In the genomic region with DNA sequence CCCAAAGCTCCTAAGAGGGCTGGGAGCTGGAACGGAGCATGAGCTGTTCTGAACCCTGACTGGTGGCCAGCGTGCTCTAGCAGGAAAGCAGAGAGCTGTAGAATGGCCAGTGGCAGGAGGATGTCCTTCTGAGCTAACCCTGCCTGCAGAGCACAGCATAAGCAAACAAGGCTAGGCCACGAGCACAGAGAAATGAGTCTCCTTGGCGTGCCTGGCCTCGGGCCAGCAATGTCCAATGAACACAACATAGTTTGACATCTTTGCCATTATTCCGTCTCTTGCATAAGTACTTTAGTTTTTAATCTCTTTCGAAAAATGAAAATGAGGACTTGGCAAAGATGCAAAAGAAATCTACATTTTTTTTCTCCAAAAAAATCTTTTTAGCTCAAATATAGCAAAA, we compare ENCODE assay signal across 18 mouse cellular contexts.
"Had no signal": no experiment of that assay in that cellular context is flagged by ENCODE, and none has a peak within 500 bp of the region (broad histone marks: within the 10 kb centered on the region; RNA-seq: fewer than 3 reads in every experiment).

No protein-coding gene starts in this region.

- H3K9ac ChIP-seq: liver, embryonic 13.5 days; midbrain, embryonic 13.5 days; neural tube, embryonic 13.5 days had no signal

- H3K4me2 ChIP-seq: liver, embryonic 13.5 days; midbrain, embryonic 13.5 days; neural tube, embryonic 13.5 days had no signal

- ATAC-seq: intestine, embryonic 16.5 days; midbrain, embryonic 13.5 days; midbrain, embryonic 16.5 days had no signal

- H3K36me3 ChIP-seq: liver, embryonic 13.5 days; midbrain, embryonic 10.5 days; midbrain, embryonic 13.5 days; neural tube, embryonic 13.5 days had no signal

- H3K4me3 ChIP-seq: liver, embryonic 13.5 days; megakaryocyte, embryonic 14.5 days; midbrain, embryonic 10.5 days; midbrain, embryonic 13.5 days; myocyte; neural tube, embryonic 13.5 days had no signal

- H3K27me3 ChIP-seq: liver, embryonic 13.5 days; megakaryocyte, embryonic 14.5 days; midbrain, embryonic 13.5 days; neural tube, embryonic 13.5 days had no signal

- H3K9me3 ChIP-seq: liver, embryonic 13.5 days; midbrain, embryonic 13.5 days; neural tube, embryonic 13.5 days had no signal

- DNase-seq: kidney, adult 18-20 months; kidney, adult 9 months; kidney, postnatal 14 days; kidney, postnatal 4 days; liver, embryonic 13.5 days; lung, adult 2 months; right cerebral cortex, postnatal 25 days; thymus, adult 2 months; thymus, postnatal 14 days; thymus, postnatal 4 days had no signal

- H3K27ac ChIP-seq: liver, embryonic 13.5 days; midbrain, embryonic 10.5 days; midbrain, embryonic 13.5 days; neural tube, embryonic 13.5 days; stomach, postnatal 0 days had no signal

- H3K4me1 ChIP-seq: liver, embryonic 13.5 days; megakaryocyte, embryonic 14.5 days had no signal
